Mouse (Mus musculus): ENCODE results near the gene Msx3.

The Msx3 gene

GRCm38 (mm10) chr7:140048361-140049114 is at the start of gene Msx3:
Gene Msx3, minus strand, starts transcription at chr7:140049089.
- no peak for DNase-seq

GRCm38 (mm10) chr7:140098466-140098865 is 49.6 kb upstream of the Msx3 start:
- DNase-seq = no peak

- no peak for DNase-seq
Measured at GRCm38 (mm10) chr7:140096055-140096454, 47.2 kb upstream of the Msx3 start.

- DNase-seq = no peak
Measured at GRCm38 (mm10) chr7:140095556-140095955, 46.7 kb upstream of the Msx3 start.

- no peak for DNase-seq
Measured at GRCm38 (mm10) chr7:140094954-140095353, 46.1 kb upstream of the Msx3 start.

GRCm38 (mm10) chr7:140092924-140093528 is 44.1 kb upstream of the Msx3 start, which contains the start of gene Prap1:
Gene Prap1, plus strand, starts transcription at chr7:140093395.
- DNase-seq = no peak

GRCm38 (mm10) chr7:140090601-140091000 is 41.7 kb upstream of the Msx3 start:
- no peak for DNase-seq

GRCm38 (mm10) chr7:140082242-140082678 is 33.4 kb upstream of the Msx3 start, which contains the start of gene Caly:
Gene Caly, minus strand, starts transcription at chr7:140082548.
- peak; percentile 91 for DNase-seq

GRCm38 (mm10) chr7:140081408-140082241 is 32.7 kb upstream of the Msx3 start:
- peak; percentile 44 for DNase-seq

GRCm38 (mm10) chr7:140080503-140081156 is 31.7 kb upstream of the Msx3 start:
- peak; percentile 87 for DNase-seq

GRCm38 (mm10) chr7:140078711-140079110 is 29.8 kb upstream of the Msx3 start:
- peak; percentile 80 for DNase-seq

- DNase-seq = no peak
Measured at GRCm38 (mm10) chr7:140077698-140078097, 28.8 kb upstream of the Msx3 start.

- DNase-seq = no peak
Measured at GRCm38 (mm10) chr7:140070042-140070711, 21.3 kb upstream of the Msx3 start.

- no peak for DNase-seq
Measured at GRCm38 (mm10) chr7:140067397-140067796, 18.5 kb upstream of the Msx3 start.

GRCm38 (mm10) chr7:140063092-140063491 is 14.2 kb upstream of the Msx3 start:
- DNase-seq = peak; percentile 86

- DNase-seq = peak; percentile 55
Measured at GRCm38 (mm10) chr7:140062307-140062706, 13.4 kb upstream of the Msx3 start.

GRCm38 (mm10) chr7:140061832-140062130 is 12.9 kb upstream of the Msx3 start:
- no peak for DNase-seq

- DNase-seq = peak; percentile 55
Measured at GRCm38 (mm10) chr7:140060936-140061831, 12.3 kb upstream of the Msx3 start.

- DNase-seq = no peak
Measured at GRCm38 (mm10) chr7:140059601-140060000, 10.7 kb upstream of the Msx3 start.

- DNase-seq = no peak
Measured at GRCm38 (mm10) chr7:140058528-140058927, 9.6 kb upstream of the Msx3 start.

Measured in right cerebral cortex, postnatal 4 days (tissue).